Mouse (Mus musculus): ENCODE measurements around the gene Sirpa.

The Sirpa gene

GRCm38 (mm10) chr2:129606269-129606668 lies 13.6 kb downstream of the Sirpa start:
- no peak for DNase-seq (ENCODE audit: low read depth, low spot score)

GRCm38 (mm10) chr2:129606899-129607298 lies 14.3 kb downstream of the Sirpa start:
- no peak for DNase-seq (ENCODE audit: low read depth, low spot score)

- no peak for DNase-seq (ENCODE audit: low read depth, low spot score)
Observed at GRCm38 (mm10) chr2:129613971-129614370, 21.3 kb downstream of the Sirpa start.

GRCm38 (mm10) chr2:129614482-129615185 lies 22.0 kb downstream of the Sirpa start:
- no peak for DNase-seq (ENCODE audit: low read depth, low spot score)

GRCm38 (mm10) chr2:129620148-129620547 lies 27.5 kb downstream of the Sirpa start:
- DNase-seq (ENCODE audit: low read depth, low spot score), result no peak

- no peak for DNase-seq (ENCODE audit: low read depth, low spot score)
Observed at GRCm38 (mm10) chr2:129620881-129621280, 28.2 kb downstream of the Sirpa start.

- peak; percentile 10 for DNase-seq (ENCODE audit: low read depth, low spot score)
Observed at GRCm38 (mm10) chr2:129621654-129622490, 29.2 kb downstream of the Sirpa start.

GRCm38 (mm10) chr2:129622918-129623317 lies 30.3 kb downstream of the Sirpa start:
- no peak for DNase-seq (ENCODE audit: low read depth, low spot score)

GRCm38 (mm10) chr2:129623771-129624170 lies 31.1 kb downstream of the Sirpa start:
- no peak for DNase-seq (ENCODE audit: low read depth, low spot score)

GRCm38 (mm10) chr2:129624246-129624918 lies 31.7 kb downstream of the Sirpa start:
- no peak for DNase-seq (ENCODE audit: low read depth, low spot score)

GRCm38 (mm10) chr2:129624956-129625355 lies 32.3 kb downstream of the Sirpa start:
- DNase-seq (ENCODE audit: low read depth, low spot score), result no peak

GRCm38 (mm10) chr2:129625845-129626244 lies 33.2 kb downstream of the Sirpa start:
- peak; percentile 38 for DNase-seq (ENCODE audit: low read depth, low spot score)

- DNase-seq (ENCODE audit: low read depth, low spot score), result no peak
Observed at GRCm38 (mm10) chr2:129626621-129627061, 34.0 kb downstream of the Sirpa start.

GRCm38 (mm10) chr2:129627133-129627532 lies 34.5 kb downstream of the Sirpa start:
- no peak for DNase-seq (ENCODE audit: low read depth, low spot score)

GRCm38 (mm10) chr2:129627811-129628210 lies 35.2 kb downstream of the Sirpa start:
- no peak for DNase-seq (ENCODE audit: low read depth, low spot score)

- no peak for DNase-seq (ENCODE audit: low read depth, low spot score)
Observed at GRCm38 (mm10) chr2:129628456-129629185, 36.0 kb downstream of the Sirpa start.

GRCm38 (mm10) chr2:129629786-129630531 lies 37.3 kb downstream of the Sirpa start:
- DNase-seq (ENCODE audit: low read depth, low spot score), result no peak

GRCm38 (mm10) chr2:129630532-129630886 lies 37.9 kb downstream of the Sirpa start:
- DNase-seq (ENCODE audit: low read depth, low spot score), result no peak

- DNase-seq (ENCODE audit: low read depth, low spot score), result no peak
Observed at GRCm38 (mm10) chr2:129630978-129631660, 38.5 kb downstream of the Sirpa start.

GRCm38 (mm10) chr2:129632324-129632723 lies 39.7 kb downstream of the Sirpa start:
- no peak for DNase-seq (ENCODE audit: low read depth, low spot score)
